Mouse (Mus musculus) CH12.LX (cell line): ENCODE data around the gene Haus2. TPM values are rescaled to one million over a fixed set of nuclear protein-coding genes. Genes with fewer than 3 reads are reported as not detected.

ENCODE experiments used
- DNase-seq: peaks from one replicate; pipeline ENCODE4 v3.0.0-alpha.2; 2013; ENCODE audit errors: extremely low read depth
- H3K27ac ChIP-seq: 2 replicates; pipeline ENCODE4 v1.5.1; 2012; ENCODE audit warnings: low read depth, mild to moderate bottlenecking, control low read depth, moderate library complexity; ENCODE audit not compliant: insufficient read depth
- H3K27me3 ChIP-seq: replicated peaks from 2 replicates; pipeline ENCODE3; 2012; ENCODE audit warnings: inconsistent platforms
- H3K36me3 ChIP-seq, 2 experiments: replicated peaks in 1 of 2; 2 replicates each; pipeline versions ENCODE3 to v1.6.1; 2012; ENCODE audit warnings: inconsistent platforms in 1 of 2, low read length in 1 of 2, mild to moderate bottlenecking in 1 of 2, mixed read lengths in 1 of 2, moderate library complexity in 1 of 2; ENCODE audit not compliant: control insufficient read depth in 1 of 2, insufficient read depth in 1 of 2
- H3K4me1 ChIP-seq, 2 experiments: 2 replicates each; pipeline ENCODE4 v1.6.1; 2012; ENCODE audit warnings: inconsistent platforms in 1 of 2, moderate library complexity in 1 of 2; ENCODE audit not compliant: insufficient read depth in 2 of 2, control insufficient read depth in 1 of 2
- H3K4me2 ChIP-seq: 2 replicates; pipeline ENCODE4 v1.6.1; 2012; ENCODE audit warnings: low read depth, mild to moderate bottlenecking, control low read depth; ENCODE audit not compliant: poor library complexity, insufficient read depth, severe bottlenecking
- H3K4me3 ChIP-seq, 3 experiments: fragments of 150-350 bp in 1 of 3; sonication (generic) in 1 of 3; replicated peaks in 1 of 3; 2 replicates each; pipeline versions ENCODE3 to v1.5.1; 2011 to 2012; ENCODE audit warnings: low read depth in 2 of 3, low read length in 2 of 3, mild to moderate bottlenecking in 2 of 3, moderate library complexity in 2 of 3, control low read depth in 1 of 3, improper control_type of control experiment in 1 of 3, inconsistent platforms in 1 of 3, mixed read lengths in 1 of 3; ENCODE audit not compliant: poor library complexity in 1 of 3
- H3K79me2 ChIP-seq: replicated peaks from 2 replicates; pipeline ENCODE4 v1.6.1; 2012; ENCODE audit warnings: mild to moderate bottlenecking, moderate library complexity; ENCODE audit not compliant: control insufficient read depth, poor library complexity, insufficient read depth, severe bottlenecking; ENCODE audit errors: extremely low read depth
- H3K9ac ChIP-seq: 2 replicates; pipeline ENCODE4 v1.6.1; 2012; ENCODE audit warnings: low read depth, mild to moderate bottlenecking, control low read depth, moderate library complexity; ENCODE audit not compliant: insufficient read depth
- H3K9me3 ChIP-seq: replicated peaks from 2 replicates; pipeline ENCODE3; 2012; ENCODE audit warnings: low read length, inconsistent platforms, mixed read lengths
- CHD2 ChIP-seq: IDR thresholded peaks from 2 replicates; pipeline ENCODE4 v1.6.1; 2011; ENCODE audit warnings: low read length, improper control_type of control experiment
- CTCF ChIP-seq, 2 experiments: IDR thresholded peaks in 1 of 2; conservative IDR thresholded peaks in 1 of 2; 2 replicates each; pipeline ENCODE4 v1.5.1; 2011 to 2012; ENCODE audit warnings: low read depth in 2 of 2, low read length in 2 of 2, improper control_type of control experiment in 1 of 2, inconsistent platforms in 1 of 2, mild to moderate bottlenecking in 1 of 2, moderate library complexity in 1 of 2
- POLR2A ChIP-seq: IDR thresholded peaks from 2 replicates; pipeline ENCODE4 v1.6.1; 2011; ENCODE audit warnings: low read depth, mild to moderate bottlenecking, improper control_type of control experiment, low read length
- RAD21 ChIP-seq: IDR thresholded peaks from 2 replicates; pipeline ENCODE4 v1.6.1; 2011; ENCODE audit warnings: low read depth, mild to moderate bottlenecking, low read length, improper control_type of control experiment, moderate library complexity
- SIN3A ChIP-seq: IDR thresholded peaks from 2 replicates; pipeline ENCODE4 v1.6.1; 2012; ENCODE audit warnings: low read length, improper control_type of control experiment, inconsistent platforms
- TCF12 ChIP-seq: IDR thresholded peaks from 2 replicates; pipeline ENCODE4 v1.6.1; 2014; ENCODE audit warnings: low read depth, mild to moderate bottlenecking, inconsistent platforms, low read length, improper control_type of control experiment
- UBTF ChIP-seq: IDR thresholded peaks from 2 replicates; pipeline ENCODE4 v1.6.1; 2012; ENCODE audit warnings: low read depth, mild to moderate bottlenecking, inconsistent platforms, low read length, improper control_type of control experiment, moderate library complexity
- ZC3H11A ChIP-seq: IDR thresholded peaks from 2 replicates; pipeline ENCODE4 v1.6.1; 2012; ENCODE audit warnings: low read depth, mild to moderate bottlenecking, inconsistent platforms, low read length, improper control_type of control experiment
- ZNF384 ChIP-seq: IDR thresholded peaks from 2 replicates; pipeline ENCODE4 v1.6.1; 2012; ENCODE audit warnings: low read depth, low read length, improper control_type of control experiment, inconsistent platforms
- dilution Hi-C: fragments of 300-500 bp; cut with MboI; formaldehyde crosslinking; loops from 2 replicates; pipeline ENCODE4 v1.14.3; 2020; ENCODE audit warnings: low sequenced_read_pairs; ENCODE audit not compliant: extremely low pct_unique_long_range_greater_than_20kb, extremely low pct_ligation_motif_present
- in situ Hi-C: fragments of 300-500 bp; cut with MboI; formaldehyde crosslinking; loops from 3 replicates; pipeline ENCODE4 v1.14.3; 2019; ENCODE audit warnings: low sequenced_read_pairs, low pct_ligation_motif_present, low pct_unique_long_range_greater_than_20kb, mixed read lengths
- polyA plus RNA-seq: library from polyadenylated mRNA; unstranded; fragments of >175 nt; gene quantifications from 2 replicates; pipeline ENCODE4 v1.2.1, GENCODE M21; 2012; ENCODE audit warnings: low read depth; ENCODE audit not compliant: insufficient read length
- total RNA-seq, 2 experiments: library from RNA; depleted of rRNA; stranded (reverse); fragments of 300-350 nt in 1 of 2; fragments of >200 nt in 1 of 2; gene quantifications; 2 replicates each; pipeline ENCODE4 v1.2.3; 2012 to 2014

Gene Haus2
- total and polyA plus RNA-seq, 3 experiments: 12.8 to 37.8 (median 18.2) TPM

- Histone ChIP-seq H3K4me2 (no peak overlapping the region), H3K27me3 (no peaks in the 10 kb centered on the region), H3K36me3 (no peaks in the 10 kb centered on the region), H3K27ac (no peak overlapping the region), H3K4me1 (peaks cover 3 to 13% of the 10 kb centered on the region in 2 experiments; a peak in 2 of 4 replicates), H3K4me3 (no peak overlapping the region), H3K9ac (no peak overlapping the region), H3K79me2 (no peaks in the 10 kb centered on the region), H3K9me3 (no peaks in the 10 kb centered on the region)
- no peak for DNase-seq
- in situ Hi-C loops: no loop called here
- TF ChIP-seq UBTF: no peak
- no peak for TF ChIP-seq CHD2
- dilution Hi-C loops: no loop called here
These were observed 22.3 kb downstream of the Haus2 start for GRCm38 (mm10) chr2:120631521-120631920.

GRCm38 (mm10) chr2:120631957-120632356 is 22.8 kb downstream of the Haus2 start:
- TF ChIP-seq ZC3H11A (no peak), ZNF384 (no peak), TCF12 (no peak)
- peaks cover 3 to 13% of the 10 kb centered on the region in 2 experiments; a peak in 2 of 4 replicates for H3K4me1 ChIP-seq
- H3K9ac ChIP-seq: no peak overlapping the region
- no peaks in the 10 kb centered on the region for H3K36me3 ChIP-seq
- H3K4me3 ChIP-seq: no peak overlapping the region
- dilution Hi-C loops (no loop called here), in situ Hi-C loops (no loop called here)
- H3K27me3 ChIP-seq: no peaks in the 10 kb centered on the region
- no peak for DNase-seq
- H3K79me2 ChIP-seq: no peaks in the 10 kb centered on the region
- H3K4me2 ChIP-seq: no peak overlapping the region
- H3K9me3 ChIP-seq: no peaks in the 10 kb centered on the region
- no peak overlapping the region for H3K27ac ChIP-seq

- H3K79me2 ChIP-seq: no peaks in the 10 kb centered on the region
- H3K27me3 ChIP-seq: no peaks in the 10 kb centered on the region
- H3K27ac ChIP-seq: no peak overlapping the region
- no peak overlapping the region for H3K9ac ChIP-seq
- H3K9me3 ChIP-seq: no peaks in the 10 kb centered on the region
- in situ Hi-C loops: no loop called here
- dilution Hi-C loops: no loop called here
- DNase-seq: no peak
- H3K4me1 ChIP-seq: no peaks in the 10 kb centered on the region
- H3K36me3 ChIP-seq: no peaks in the 10 kb centered on the region
- H3K4me2 ChIP-seq: no peak overlapping the region
- TF ChIP-seq POLR2A (no peak), SIN3A (no peak), CTCF (conservative IDR thresholded peaks at IDR 0.05 in 1 of 2, IDR thresholded peaks at IDR 0.05 in 1 of 2; ENCODE audit: low read depth in 2 of 2, low read length in 2 of 2) (no peak), RAD21 (no peak), ZNF384 (no peak), TCF12 (no peak)
- H3K4me3 ChIP-seq: no peak overlapping the region
These were observed 31.7 kb downstream of the Haus2 start for GRCm38 (mm10) chr2:120640835-120641234.
